Mouse (Mus musculus): Measurements from ENCODE around the gene Igf2r. TPM values are rescaled to one million over a fixed set of nuclear protein-coding genes. Genes with fewer than 3 reads are reported as not detected.

Gene Igf2r
- polyA plus RNA-seq, 1 experiment = 4.8 TPM

DNA sequence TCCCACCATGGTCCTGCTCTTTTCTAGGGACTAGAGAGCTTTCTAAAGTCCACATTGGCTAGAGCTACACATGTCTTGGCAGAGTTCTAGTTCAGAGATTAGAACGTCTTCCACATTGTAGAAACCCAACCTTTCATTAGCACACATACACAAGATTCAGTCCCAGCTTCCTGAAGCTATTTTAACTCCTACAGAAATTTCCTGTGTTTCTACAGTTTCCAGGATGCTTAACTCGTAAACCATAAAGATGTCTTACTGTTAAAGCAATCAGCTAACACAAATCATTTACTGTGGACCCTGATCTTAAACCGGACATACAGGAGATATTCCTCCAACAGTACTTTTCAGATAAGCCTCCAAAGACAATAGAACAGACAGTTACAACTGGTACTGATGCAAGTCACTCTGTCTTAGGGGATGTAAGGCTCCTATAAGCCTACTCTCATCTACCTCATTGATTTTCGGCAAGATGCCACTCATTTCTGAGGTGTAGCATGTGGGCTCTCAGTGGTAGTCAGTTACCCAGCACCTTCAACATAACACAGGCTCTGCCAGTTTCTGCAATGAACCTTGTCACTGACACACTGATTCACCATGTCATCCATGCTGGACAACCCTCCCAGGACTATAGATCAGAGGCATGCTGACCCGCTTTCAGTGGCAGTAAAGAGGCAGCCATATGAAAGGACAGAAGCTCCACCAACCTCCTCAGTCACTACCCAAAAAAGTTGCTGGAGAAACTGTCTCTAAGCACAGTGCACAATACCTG is 48.2 kb downstream of the Igf2r start:
- Histone ChIP-seq H3K36me3 (ENCODE audit: control insufficient read depth, insufficient read depth, low read length) (no peaks in the 10 kb centered on the region), H3K27ac (ENCODE audit: control insufficient read depth, insufficient read depth, low read depth, low read length) (no peak overlapping the region)

DNA sequence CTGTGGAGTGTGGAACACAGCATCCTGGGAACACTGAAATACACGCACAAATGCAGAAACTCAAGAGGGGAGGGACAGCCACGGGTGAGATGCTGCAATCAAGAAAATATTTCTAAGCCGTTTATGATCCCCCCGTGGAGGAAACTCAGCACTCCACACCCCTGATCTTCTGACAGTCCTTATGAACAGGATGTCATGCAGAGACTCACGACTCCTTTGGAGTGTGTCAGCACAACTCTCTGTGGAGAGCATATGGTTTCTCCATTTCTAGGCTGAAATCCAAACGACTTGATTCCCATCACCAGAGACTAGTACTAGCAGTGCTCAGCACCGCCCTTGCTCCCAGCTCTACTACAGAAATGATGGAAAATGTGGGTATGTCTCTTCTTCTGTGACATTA is 51.2 kb downstream of the Igf2r start:
- Histone ChIP-seq H3K27ac (ENCODE audit: control insufficient read depth, insufficient read depth, low read depth, low read length) (no peak overlapping the region), H3K27me3 (ENCODE audit: control insufficient read depth, insufficient read depth, low read length) (no peaks in the 10 kb centered on the region), H3K36me3 (ENCODE audit: control insufficient read depth, insufficient read depth, low read length) (no peaks in the 10 kb centered on the region), H3K4me3 (ENCODE audit: control insufficient read depth, low read depth, low read length) (no peak overlapping the region), H3K4me1 (ENCODE audit: control insufficient read depth, insufficient read depth, low read length) (no peaks in the 10 kb centered on the region)
- TF ChIP-seq POLR2A (IDR thresholded peaks at IDR 0.05; ENCODE audit: control insufficient read depth, low read depth, low read length) (no peak), CTCF (IDR thresholded peaks at IDR 0.05; ENCODE audit: control insufficient read depth, insufficient read depth, insufficient replicate concordance, low read depth, low read length) (no peak)

More for the DNA sequence above, 48.2 kb downstream of the Igf2r start:
- H3K4me1 ChIP-seq (ENCODE audit: control insufficient read depth, insufficient read depth, low read length) = no peaks in the 10 kb centered on the region
- H3K4me3 ChIP-seq (ENCODE audit: control insufficient read depth, low read depth, low read length) = no peak overlapping the region
- no peak for TF ChIP-seq CTCF (IDR thresholded peaks at IDR 0.05; ENCODE audit: control insufficient read depth, insufficient read depth, insufficient replicate concordance, low read depth, low read length)
- no peak for TF ChIP-seq POLR2A (IDR thresholded peaks at IDR 0.05; ENCODE audit: control insufficient read depth, low read depth, low read length)
- no peaks in the 10 kb centered on the region for H3K27me3 ChIP-seq (ENCODE audit: control insufficient read depth, insufficient read depth, low read length)

DNA sequence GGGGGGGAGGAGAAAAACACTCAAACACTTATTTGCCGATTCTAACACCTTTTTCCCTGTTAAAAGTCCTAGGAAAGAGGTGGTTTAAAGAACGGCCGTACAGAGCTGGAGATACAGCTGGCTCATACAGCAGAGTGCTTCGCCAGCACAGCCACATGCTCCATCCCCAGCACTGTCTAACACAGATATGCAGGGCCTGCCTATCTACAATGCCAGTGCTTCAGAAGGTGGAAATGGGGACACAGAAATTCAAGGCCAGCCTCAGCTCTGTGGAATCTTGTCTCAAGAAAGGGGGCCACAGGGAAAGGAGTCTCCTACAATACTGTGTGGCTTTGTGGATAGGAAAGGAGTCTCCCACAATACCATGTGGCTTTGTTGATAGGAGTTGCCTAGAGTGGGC is 52.0 kb downstream of the Igf2r start:
- no peak overlapping the region for H3K4me3 ChIP-seq (ENCODE audit: control insufficient read depth, low read depth, low read length)
- TF ChIP-seq POLR2A (IDR thresholded peaks at IDR 0.05; ENCODE audit: control insufficient read depth, low read depth, low read length) (no peak), CTCF (IDR thresholded peaks at IDR 0.05; ENCODE audit: control insufficient read depth, insufficient read depth, insufficient replicate concordance, low read depth, low read length) (no peak)
- no peaks in the 10 kb centered on the region for H3K36me3 ChIP-seq (ENCODE audit: control insufficient read depth, insufficient read depth, low read length)
- H3K4me1 ChIP-seq (ENCODE audit: control insufficient read depth, insufficient read depth, low read length) = no peaks in the 10 kb centered on the region
- H3K27me3 ChIP-seq (ENCODE audit: control insufficient read depth, insufficient read depth, low read length) = no peaks in the 10 kb centered on the region
- no peak overlapping the region for H3K27ac ChIP-seq (ENCODE audit: control insufficient read depth, insufficient read depth, low read depth, low read length)

DNA sequence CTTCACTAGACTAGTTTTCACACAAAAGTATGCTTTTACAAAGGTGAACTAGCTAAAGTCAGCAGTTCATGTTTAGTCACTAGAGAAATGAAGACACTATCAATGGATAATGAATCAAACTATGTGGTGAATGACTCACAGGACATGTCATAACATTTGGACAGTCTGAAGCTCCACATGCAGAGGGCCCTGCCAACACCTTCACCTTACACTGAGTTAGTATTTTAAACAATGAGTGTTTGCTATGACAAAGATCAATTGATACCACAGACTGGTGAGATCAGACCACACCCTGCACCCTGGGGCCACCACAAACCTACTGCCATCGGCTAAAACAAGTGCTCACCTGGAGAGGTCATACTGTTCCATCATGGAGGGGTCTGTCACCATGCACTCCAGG is 54.4 kb downstream of the Igf2r start:
- no peaks in the 10 kb centered on the region for H3K36me3 ChIP-seq (ENCODE audit: control insufficient read depth, insufficient read depth, low read length)
- no peaks in the 10 kb centered on the region for H3K27me3 ChIP-seq (ENCODE audit: control insufficient read depth, insufficient read depth, low read length)
- no peak overlapping the region for H3K4me3 ChIP-seq (ENCODE audit: control insufficient read depth, low read depth, low read length)
- H3K27ac ChIP-seq (ENCODE audit: control insufficient read depth, insufficient read depth, low read depth, low read length) = no peak overlapping the region
- H3K4me1 ChIP-seq (ENCODE audit: control insufficient read depth, insufficient read depth, low read length) = no peaks in the 10 kb centered on the region
- TF ChIP-seq CTCF (IDR thresholded peaks at IDR 0.05; ENCODE audit: control insufficient read depth, insufficient read depth, insufficient replicate concordance, low read depth, low read length) = no peak
- TF ChIP-seq POLR2A (IDR thresholded peaks at IDR 0.05; ENCODE audit: control insufficient read depth, low read depth, low read length) = no peak

DNA sequence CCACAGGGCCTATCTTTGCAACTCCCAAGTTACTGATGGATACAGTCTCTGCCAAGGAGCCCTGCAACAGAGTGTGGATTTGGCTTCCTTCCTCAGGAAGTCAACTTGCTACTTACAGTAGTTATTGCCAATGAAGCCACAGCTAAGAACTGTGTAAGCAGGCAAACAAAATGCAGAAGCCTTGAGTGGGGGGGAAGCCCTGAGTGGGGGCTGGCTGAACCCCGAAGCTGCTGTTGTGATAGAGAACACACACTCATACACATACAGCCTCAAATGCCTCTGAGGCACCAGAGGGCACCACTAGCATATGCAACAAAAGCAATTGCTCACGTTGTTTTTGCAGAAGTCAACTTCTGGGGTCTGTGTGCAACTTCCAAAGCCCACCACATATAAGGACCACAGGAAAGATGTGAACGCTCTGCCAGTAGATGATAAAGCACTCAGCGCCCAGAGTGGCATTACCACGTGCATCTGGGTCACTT is 55.3 kb downstream of the Igf2r start:
- H3K4me3 ChIP-seq (ENCODE audit: control insufficient read depth, low read depth, low read length) = no peak overlapping the region
- H3K27ac ChIP-seq (ENCODE audit: control insufficient read depth, insufficient read depth, low read depth, low read length) = no peak overlapping the region
- H3K36me3 ChIP-seq (ENCODE audit: control insufficient read depth, insufficient read depth, low read length) = no peaks in the 10 kb centered on the region

DNA sequence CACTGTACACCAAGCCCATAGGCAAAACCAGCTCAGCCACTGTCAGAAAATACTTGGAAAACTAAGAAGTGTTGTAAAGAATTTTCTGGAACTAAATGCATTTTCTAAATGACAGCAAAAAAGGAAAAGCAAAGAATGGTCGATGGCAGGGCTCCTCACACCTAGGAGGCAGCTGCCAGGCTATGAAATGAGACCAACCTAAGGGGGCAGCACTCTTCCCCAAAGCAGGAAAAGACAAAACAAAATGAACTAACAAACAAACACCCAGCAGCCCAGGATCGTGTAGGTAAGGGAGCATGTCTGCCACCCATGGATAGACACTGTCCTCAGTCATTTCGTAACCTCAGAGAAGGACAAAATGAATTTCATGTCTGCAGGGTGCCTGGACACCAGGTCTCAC is 56.5 kb downstream of the Igf2r start:
- no peak overlapping the region for H3K27ac ChIP-seq (ENCODE audit: control insufficient read depth, insufficient read depth, low read depth, low read length)
- H3K4me3 ChIP-seq (ENCODE audit: control insufficient read depth, low read depth, low read length) = no peak overlapping the region
- no peak for TF ChIP-seq POLR2A (IDR thresholded peaks at IDR 0.05; ENCODE audit: control insufficient read depth, low read depth, low read length)
- TF ChIP-seq CTCF (IDR thresholded peaks at IDR 0.05; ENCODE audit: control insufficient read depth, insufficient read depth, insufficient replicate concordance, low read depth, low read length) = no peak
- H3K4me1 ChIP-seq (ENCODE audit: control insufficient read depth, insufficient read depth, low read length) = no peaks in the 10 kb centered on the region
- H3K27me3 ChIP-seq (ENCODE audit: control insufficient read depth, insufficient read depth, low read length) = no peaks in the 10 kb centered on the region
- no peaks in the 10 kb centered on the region for H3K36me3 ChIP-seq (ENCODE audit: control insufficient read depth, insufficient read depth, low read length)

More for the DNA sequence above, 55.3 kb downstream of the Igf2r start:
- Histone ChIP-seq H3K4me1 (ENCODE audit: control insufficient read depth, insufficient read depth, low read length) (no peaks in the 10 kb centered on the region), H3K27me3 (ENCODE audit: control insufficient read depth, insufficient read depth, low read length) (no peaks in the 10 kb centered on the region)
- TF ChIP-seq POLR2A (IDR thresholded peaks at IDR 0.05; ENCODE audit: control insufficient read depth, low read depth, low read length) = no peak
- no peak for TF ChIP-seq CTCF (IDR thresholded peaks at IDR 0.05; ENCODE audit: control insufficient read depth, insufficient read depth, insufficient replicate concordance, low read depth, low read length)

DNA sequence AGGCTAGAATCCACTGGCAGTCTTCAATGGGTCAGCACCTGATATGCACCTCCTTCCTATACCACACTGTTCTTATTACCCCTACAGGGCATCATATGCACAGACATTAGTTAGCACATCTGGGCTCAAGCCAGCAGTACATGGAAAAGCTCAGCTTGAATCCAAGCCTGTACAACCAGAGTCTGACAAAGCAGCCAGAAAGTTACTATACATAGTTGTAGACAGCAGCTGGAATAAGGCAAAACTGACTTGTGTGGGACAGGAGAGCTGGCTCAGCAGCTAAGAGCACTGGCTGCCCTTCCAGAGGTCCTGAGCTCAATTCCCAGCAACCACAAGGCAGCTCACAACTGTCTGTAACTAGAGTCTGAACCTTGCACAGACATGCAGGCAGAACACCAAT is 57.3 kb downstream of the Igf2r start:
- Histone ChIP-seq H3K36me3 (ENCODE audit: control insufficient read depth, insufficient read depth, low read length) (no peaks in the 10 kb centered on the region), H3K4me3 (ENCODE audit: control insufficient read depth, low read depth, low read length) (no peak overlapping the region)
- no peak for TF ChIP-seq CTCF (IDR thresholded peaks at IDR 0.05; ENCODE audit: control insufficient read depth, insufficient read depth, insufficient replicate concordance, low read depth, low read length)
- TF ChIP-seq POLR2A (IDR thresholded peaks at IDR 0.05; ENCODE audit: control insufficient read depth, low read depth, low read length) = no peak

More for the DNA sequence above, 57.3 kb downstream of the Igf2r start:
- no peaks in the 10 kb centered on the region for H3K4me1 ChIP-seq (ENCODE audit: control insufficient read depth, insufficient read depth, low read length)
- H3K27me3 ChIP-seq (ENCODE audit: control insufficient read depth, insufficient read depth, low read length) = no peaks in the 10 kb centered on the region
- no peak overlapping the region for H3K27ac ChIP-seq (ENCODE audit: control insufficient read depth, insufficient read depth, low read depth, low read length)

Measured in testis, adult 2 months (tissue).